Mouse (Mus musculus) hindbrain, embryonic 16.5 days (tissue): ENCODE results near the gene Nf1. TPM values are rescaled to one million over a fixed set of nuclear protein-coding genes. Genes with fewer than 3 reads are reported as not detected.

Experiments used
- ATAC-seq: fragments of 200-750 bp; cut with Nextera tagmentation; 2 replicates; pipeline ENCODE4 v1.8.0; 2017; ENCODE audit warnings: moderate TSS enrichment, moderate library complexity
- H3K27ac ChIP-seq: fragments of 300-500 bp; sonication (generic); 2 replicates; pipeline ENCODE4 v1.5.1; 2014; ENCODE audit warnings: low read depth, mild to moderate bottlenecking, control low read depth, low read length, moderate library complexity
- H3K27me3 ChIP-seq: fragments of 300-500 bp; sonication (generic); replicated peaks from 2 replicates; pipeline ENCODE4 v1.6.1; 2014; ENCODE audit warnings: low read length; ENCODE audit not compliant: control insufficient read depth, insufficient read depth
- H3K36me3 ChIP-seq: fragments of 300-500 bp; sonication (generic); 2 replicates; pipeline ENCODE4 v1.6.1; 2014; ENCODE audit warnings: mild to moderate bottlenecking, low read length, moderate library complexity, mixed read lengths; ENCODE audit not compliant: control insufficient read depth, insufficient read depth
- H3K4me1 ChIP-seq: fragments of 300-500 bp; sonication (generic); 2 replicates; pipeline ENCODE4 v1.6.1; 2014; ENCODE audit warnings: low read depth, low read length; ENCODE audit not compliant: control insufficient read depth, insufficient read depth
- H3K4me2 ChIP-seq: fragments of 300-500 bp; sonication (generic); 2 replicates; pipeline ENCODE4 v1.6.1; 2014; ENCODE audit warnings: mild to moderate bottlenecking, low read length, control low read depth, moderate library complexity
- H3K4me3 ChIP-seq: fragments of 300-500 bp; sonication (generic); 2 replicates; pipeline ENCODE4 v1.5.1; 2014; ENCODE audit warnings: mild to moderate bottlenecking, low read length, control low read depth, moderate library complexity
- H3K9ac ChIP-seq: fragments of 300-500 bp; sonication (generic); 2 replicates; pipeline ENCODE4 v1.6.1; 2014; ENCODE audit warnings: low read depth, mild to moderate bottlenecking, control low read depth, low read length, moderate library complexity
- H3K9me3 ChIP-seq: fragments of 300-500 bp; sonication (generic); 2 replicates; pipeline ENCODE4 v1.6.1; 2014; ENCODE audit warnings: mild to moderate bottlenecking, low read length, moderate library complexity; ENCODE audit not compliant: control insufficient read depth
- WGBS: fragments of 180-500 bp; shearing (Covaris S2); extraction: QIAGEN DNeasy Blood & Tissue Kit; methylation state at CpG from one replicate; pipeline ENCODE4 v1.1.7; 2014; 5-methylcytosine and 5-hydroxymethylcytosine counted together
- polyA plus RNA-seq: library from polyadenylated mRNA; unstranded; fragments of >200 nt; fragmentation: Nextera tagmentation; extraction: Ambion mirVana; gene quantifications from 2 replicates; pipeline ENCODE4 v1.2.1, GENCODE M21; 2015

Nf1 gene
- polyA plus RNA-seq, 1 experiment from 2014 or later: 5.1 TPM

DNA sequence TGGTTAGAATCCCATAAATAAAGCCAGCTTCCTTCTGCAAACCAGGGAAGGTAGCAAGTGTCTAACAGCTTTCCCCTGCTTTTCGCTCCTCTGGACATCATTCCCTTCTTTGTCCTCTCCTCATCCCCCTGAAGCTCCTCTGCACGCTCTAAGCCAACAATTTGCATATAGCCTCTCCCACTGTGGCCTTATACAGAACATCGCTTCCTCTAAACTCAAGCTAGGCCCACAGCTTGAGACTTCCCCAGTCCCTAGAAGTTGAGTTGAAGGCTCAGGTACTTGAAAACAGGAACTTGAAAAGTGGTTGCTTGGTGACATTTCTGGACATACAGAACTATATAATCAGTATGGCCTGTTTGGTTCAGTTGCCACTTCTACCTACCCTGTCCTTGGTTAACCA, 234.3 kb downstream of the Nf1 start:
- Histone ChIP-seq H3K27ac (no peak overlapping the region), H3K27me3 (no peaks in the 10 kb centered on the region), H3K4me1 (no peaks in the 10 kb centered on the region), H3K36me3 (peaks cover 13% of the 10 kb centered on the region), H3K9me3 (no peaks in the 10 kb centered on the region), H3K9ac (no peak overlapping the region), H3K4me3 (no peak overlapping the region), H3K4me2 (no peak overlapping the region)
- WGBS: 80% methylated on average over 3 of the region's 3 CpGs
- no peak for ATAC-seq

DNA sequence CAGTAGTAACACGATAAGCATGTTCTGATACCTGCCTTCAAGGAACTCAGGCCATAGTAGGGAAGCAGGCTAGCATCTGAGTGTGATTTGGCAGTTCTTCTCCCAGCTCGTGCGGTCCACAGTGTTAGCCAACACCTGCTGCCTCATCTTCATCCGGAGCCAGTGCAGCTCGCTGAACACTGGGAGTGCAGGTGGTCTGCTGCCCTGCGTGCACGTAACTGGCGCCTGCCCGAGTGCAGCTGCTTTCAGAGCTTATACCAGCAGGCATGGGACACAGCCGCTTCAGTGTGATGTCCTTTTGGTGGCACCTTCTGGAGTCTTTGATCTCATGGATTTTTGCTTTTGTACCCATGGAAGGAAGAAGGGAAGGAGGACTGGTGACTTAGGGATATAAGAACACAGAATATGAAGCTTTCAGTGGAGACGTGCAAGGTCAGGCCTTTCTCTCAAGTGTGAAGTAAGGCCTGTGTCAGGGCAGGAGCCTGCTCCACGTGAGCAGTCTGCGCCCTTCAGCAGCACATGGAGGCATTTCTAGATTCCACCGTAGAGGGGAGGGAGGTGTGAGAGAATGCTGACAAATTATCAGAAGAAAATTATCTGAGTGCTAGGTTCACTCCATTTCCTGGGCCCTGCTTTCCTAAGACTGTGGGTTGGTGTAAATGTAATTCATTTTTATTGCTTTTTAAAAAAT, 236.0 kb downstream of the Nf1 start:
- Histone ChIP-seq H3K27me3 (no peaks in the 10 kb centered on the region), H3K4me1 (no peaks in the 10 kb centered on the region), H3K4me3 (no peak overlapping the region), H3K9ac (no peak overlapping the region), H3K9me3 (no peaks in the 10 kb centered on the region), H3K36me3 (peaks cover 15% of the 10 kb centered on the region; the same call in 1 of the 2 replicates), H3K4me2 (no peak overlapping the region), H3K27ac (no peak overlapping the region)
- no peak; the same call in 1 of the 2 replicates for ATAC-seq
- 84% methylated on average over 14 of the region's 14 CpGs for WGBS

DNA sequence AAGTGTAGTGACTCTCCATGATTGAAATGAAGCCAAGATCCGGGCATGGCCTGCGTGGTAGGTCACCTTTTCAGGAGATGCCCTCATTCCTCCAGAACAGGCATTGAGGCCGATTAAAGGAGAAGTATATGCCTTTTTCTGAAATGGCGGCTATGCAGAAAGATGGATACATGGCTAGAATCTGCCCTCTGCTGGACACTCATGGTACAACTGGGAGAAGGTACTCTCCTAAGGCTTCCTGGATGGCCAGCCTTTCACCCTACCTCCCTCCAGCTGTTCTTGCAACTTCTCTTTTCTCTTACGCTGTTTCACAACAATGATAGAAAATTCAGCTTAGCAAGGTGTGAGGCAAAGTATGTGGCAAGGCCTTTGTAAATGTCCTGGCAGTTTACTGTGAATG, 238.2 kb downstream of the Nf1 start:
- Histone ChIP-seq H3K4me2 (no peak overlapping the region), H3K4me3 (no peak overlapping the region), H3K4me1 (no peaks in the 10 kb centered on the region), H3K27me3 (no peaks in the 10 kb centered on the region), H3K36me3 (peaks cover 13% of the 10 kb centered on the region; the same call in 1 of the 2 replicates), H3K9me3 (no peaks in the 10 kb centered on the region), H3K9ac (no peak overlapping the region), H3K27ac (no peak overlapping the region)
- 48% methylated on average over 5 of the region's 5 CpGs for WGBS
- ATAC-seq: peak; percentile 64; the same call in 1 of the 2 replicates

DNA sequence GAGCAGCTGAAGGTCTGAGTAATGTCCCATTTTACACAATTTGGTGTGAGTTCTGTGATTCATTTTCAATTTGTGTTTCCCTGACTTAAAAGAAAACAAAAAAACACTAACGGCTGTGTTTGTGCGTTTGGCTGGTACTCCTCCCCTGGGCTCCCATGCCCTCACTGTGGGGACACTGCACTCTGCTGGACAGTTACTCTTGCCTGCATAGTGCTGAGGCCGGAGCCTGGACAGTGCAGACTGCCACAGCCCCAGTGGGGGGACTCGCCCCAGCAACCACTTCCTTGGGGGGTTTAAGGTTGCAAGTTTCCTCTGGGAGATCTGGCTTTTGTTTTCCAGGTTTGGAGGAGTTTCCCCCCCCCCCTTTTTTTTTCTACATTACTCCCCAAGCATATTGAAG, 241.2 kb downstream of the Nf1 start:
- Histone ChIP-seq H3K9me3 (no peaks in the 10 kb centered on the region), H3K4me2 (no peak overlapping the region), H3K4me1 (no peaks in the 10 kb centered on the region), H3K9ac (no peak overlapping the region), H3K4me3 (no peak overlapping the region), H3K36me3 (peaks cover 6% of the 10 kb centered on the region; the same call in 1 of the 2 replicates), H3K27ac (no peak overlapping the region), H3K27me3 (no peaks in the 10 kb centered on the region)
- no peak for ATAC-seq
- WGBS: 43% methylated on average over 4 of the region's 4 CpGs

DNA sequence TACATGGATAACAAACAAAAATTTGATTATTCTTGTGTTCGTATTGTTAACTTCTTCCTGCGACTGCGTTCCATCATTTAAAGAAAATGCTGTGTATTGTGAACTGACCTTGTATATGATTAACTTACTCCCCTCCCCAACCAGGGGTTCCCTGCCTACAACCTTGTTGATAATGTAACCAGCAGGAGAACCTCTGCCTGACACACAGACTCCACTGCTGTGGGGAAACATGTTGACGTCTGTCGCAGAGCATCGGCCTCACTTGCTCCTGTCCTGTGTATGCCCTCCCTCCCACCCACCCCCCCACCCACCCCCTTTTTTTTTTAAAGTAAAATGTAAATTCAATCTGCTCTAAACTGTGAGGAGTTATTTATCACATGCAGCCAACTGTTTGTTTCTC, 241.8 kb downstream of the Nf1 start:
- no peak overlapping the region for H3K9ac ChIP-seq
- H3K4me3 ChIP-seq: no peak overlapping the region
- H3K27me3 ChIP-seq: no peaks in the 10 kb centered on the region
- no peaks in the 10 kb centered on the region for H3K9me3 ChIP-seq
- no peak for ATAC-seq
- WGBS: 81% methylated on average over 6 of the region's 6 CpGs
- peaks cover 5% of the 10 kb centered on the region; the same call in 1 of the 2 replicates for H3K36me3 ChIP-seq
- no peaks in the 10 kb centered on the region for H3K4me1 ChIP-seq
- H3K27ac ChIP-seq: no peak overlapping the region
- no peak overlapping the region for H3K4me2 ChIP-seq

DNA sequence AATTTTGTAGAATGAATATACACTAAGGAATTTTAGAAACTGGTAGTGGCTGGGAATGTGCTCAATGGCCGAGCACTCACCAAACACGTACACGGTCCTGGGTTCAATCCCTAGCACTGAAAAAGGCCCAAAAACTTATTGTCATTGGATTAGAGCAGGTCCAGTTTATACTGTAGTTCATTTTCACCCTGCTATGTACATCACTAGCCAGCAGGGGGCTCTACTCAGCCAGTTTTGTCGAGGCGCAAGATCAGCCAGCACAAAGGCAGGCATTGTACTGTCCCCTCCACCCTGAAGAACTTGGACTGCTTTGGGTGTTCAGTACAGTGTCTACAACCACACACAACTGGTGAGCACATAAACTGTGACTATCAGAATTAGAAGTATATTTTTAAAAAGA, 244.7 kb downstream of the Nf1 start:
- Histone ChIP-seq H3K36me3 (0 out of 2 replicates have a peak, but pooled peaks cover 2% of the 10 kb centered on the region), H3K4me2 (no peak overlapping the region), H3K27ac (no peak overlapping the region), H3K4me1 (no peaks in the 10 kb centered on the region), H3K9ac (no peak overlapping the region), H3K9me3 (no peaks in the 10 kb centered on the region), H3K27me3 (0 out of 2 replicates have a peak, but pooled peaks cover 2% of the 10 kb centered on the region), H3K4me3 (no peak overlapping the region)
- 5% methylated on average over 5 of the region's 5 CpGs for WGBS
- ATAC-seq: peak; percentile 87

DNA sequence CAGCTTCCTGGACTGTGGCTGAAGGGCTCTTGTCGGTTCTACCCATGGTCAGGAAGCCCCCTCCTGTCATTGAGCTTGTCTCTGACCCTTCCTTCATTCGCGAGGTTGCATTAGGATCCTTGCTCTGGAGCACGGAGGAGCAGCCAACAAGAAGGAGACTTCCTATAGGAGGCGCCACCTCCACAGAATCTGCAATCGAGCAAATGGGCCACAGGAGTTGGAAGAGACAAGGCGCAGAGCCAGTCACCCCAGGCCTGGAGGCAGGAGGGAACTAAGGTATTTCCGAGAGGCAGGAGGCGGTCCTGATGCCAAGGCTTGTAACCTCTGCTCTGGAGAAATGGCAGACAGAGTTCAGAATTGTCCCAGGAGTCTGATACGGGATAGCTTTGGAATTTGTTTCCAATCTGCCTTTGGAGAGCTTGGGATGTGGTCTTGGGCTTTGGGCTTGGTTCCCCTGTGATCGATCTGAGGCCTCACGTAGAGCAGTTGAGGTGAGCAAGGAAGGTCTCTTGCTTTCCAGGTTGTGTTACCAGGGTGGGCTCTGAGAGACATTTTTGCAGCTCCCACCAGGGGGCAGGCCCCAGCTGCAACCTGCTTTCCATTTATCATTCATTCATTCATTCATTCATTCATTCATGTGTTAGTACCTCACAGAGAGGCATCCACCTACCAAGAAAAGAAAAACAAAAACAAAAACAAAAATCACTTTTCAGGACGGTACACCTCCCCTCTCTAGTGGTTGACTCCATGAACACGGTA, 250.0 kb downstream of the Nf1 start:
- WGBS: 52% methylated on average over 14 of the region's 14 CpGs

DNA sequence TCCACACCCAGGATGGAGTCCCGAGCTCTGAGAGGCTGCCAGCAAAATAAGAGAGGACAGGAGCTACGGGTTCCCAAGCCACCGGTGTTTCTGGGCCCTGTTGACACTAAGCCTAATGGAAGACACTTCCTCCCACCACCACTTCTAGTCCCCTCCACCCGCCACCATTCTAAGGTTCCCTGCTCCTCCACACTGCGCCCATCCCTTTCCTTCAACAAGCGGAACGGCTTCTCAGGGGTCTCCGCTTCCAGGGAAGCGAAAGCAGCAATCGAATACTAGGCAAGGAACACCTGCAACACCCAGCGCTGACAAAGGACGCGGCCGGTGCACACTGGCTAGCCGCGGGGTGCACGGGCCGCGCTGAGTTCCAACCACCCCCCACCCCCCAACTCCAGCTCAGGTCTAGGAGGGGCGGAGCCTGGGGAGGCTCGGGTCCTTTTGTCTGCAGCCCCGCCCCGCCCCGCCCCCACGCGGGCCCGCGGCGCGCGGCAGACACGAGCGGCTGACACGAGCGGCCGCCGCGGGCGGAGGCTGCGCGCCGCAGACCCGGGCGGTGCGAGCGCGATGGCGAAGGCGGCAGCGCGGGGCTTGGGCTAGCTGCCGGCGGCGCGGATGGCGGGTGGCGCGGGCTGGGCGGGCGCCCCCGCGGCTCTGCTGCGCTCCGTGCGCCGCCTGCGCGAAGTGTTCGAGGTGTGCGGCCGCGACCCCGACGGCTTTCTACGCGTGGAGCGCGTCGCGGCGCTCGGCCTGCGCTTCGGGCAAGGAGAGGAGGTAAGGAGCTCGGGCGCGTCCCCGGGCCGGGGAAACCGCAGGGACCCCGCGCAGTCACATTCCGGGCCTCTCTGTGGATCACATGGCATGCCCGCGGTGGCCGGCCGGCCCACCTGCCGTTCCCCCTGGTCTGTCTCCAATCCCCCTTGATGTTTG, 251.4 kb downstream of the Nf1 start, which contains the start of gene Rab11fip4:
Gene Rab11fip4, plus strand, starts transcription at position 549 of the 927 bp plus-strand sequence.
- H3K4me3 ChIP-seq: peak within 1 kb of the TSS; percentile 75
- peak within 1 kb of the TSS; percentile 87 for H3K9ac ChIP-seq
- WGBS: 1% methylated on average over 89 of the region's 98 CpGs
- 0 out of 2 replicates have a peak, but pooled peaks cover 2% of the 10 kb centered on the region for H3K27me3 ChIP-seq
- peak within 1 kb of the TSS; percentile 82 for H3K27ac ChIP-seq
- peak within 1 kb of the TSS; percentile 80 for H3K4me2 ChIP-seq
- peak; percentile 87 for ATAC-seq
- peaks cover 17% of the 10 kb centered on the region for H3K4me1 ChIP-seq
- H3K36me3 ChIP-seq: no peaks in the 10 kb centered on the region
- no peaks in the 10 kb centered on the region for H3K9me3 ChIP-seq

More for the DNA sequence above, 250.0 kb downstream of the Nf1 start:
- H3K36me3 ChIP-seq: no peaks in the 10 kb centered on the region
- peaks cover 17% of the 10 kb centered on the region for H3K4me1 ChIP-seq
- H3K27ac ChIP-seq: no peak overlapping the region
- H3K4me2 ChIP-seq: no peak overlapping the region
- H3K4me3 ChIP-seq: no peak overlapping the region
- H3K9ac ChIP-seq: no peak overlapping the region
- H3K27me3 ChIP-seq: 0 out of 2 replicates have a peak, but pooled peaks cover 2% of the 10 kb centered on the region
- H3K9me3 ChIP-seq: no peaks in the 10 kb centered on the region
- no peak for ATAC-seq
